Mouse (Mus musculus): ENCODE measurements around the gene Ctbs. TPM values are rescaled to one million over a fixed set of nuclear protein-coding genes. Genes with fewer than 3 reads are reported as not detected.

Ctbs gene
- 0.36 and 0.53 TPM in 2 replicates for polyA plus RNA-seq (2012)

GRCm38 (mm10) chr3:146449745-146450250 lies at the start of gene Ctbs:
TSS of gene Ctbs (plus strand) at chr3:146449795.
- TF ChIP-seq TAL1 (IDR thresholded peaks at IDR 0.05; ENCODE audit: low read length) (no peak), GATA1 (IDR thresholded peaks at IDR 0.05; ENCODE audit: low read length) (no peak)
- Histone ChIP-seq H3K27me3 (ENCODE audit: control insufficient read depth) (no peaks in the 10 kb centered on the region), H3K4me1 (ENCODE audit: control insufficient read depth) (peaks cover 39% of the 10 kb centered on the region), H3K4me3 (replicated peaks) (peak within 1 kb of the TSS; percentile 74), H3K9me3 (ENCODE audit: control insufficient read depth, low read length) (peaks cover 9% of the 10 kb centered on the region), H3K36me3 (ENCODE audit: control insufficient read depth) (peaks cover 21% of the 10 kb centered on the region)

DNA sequence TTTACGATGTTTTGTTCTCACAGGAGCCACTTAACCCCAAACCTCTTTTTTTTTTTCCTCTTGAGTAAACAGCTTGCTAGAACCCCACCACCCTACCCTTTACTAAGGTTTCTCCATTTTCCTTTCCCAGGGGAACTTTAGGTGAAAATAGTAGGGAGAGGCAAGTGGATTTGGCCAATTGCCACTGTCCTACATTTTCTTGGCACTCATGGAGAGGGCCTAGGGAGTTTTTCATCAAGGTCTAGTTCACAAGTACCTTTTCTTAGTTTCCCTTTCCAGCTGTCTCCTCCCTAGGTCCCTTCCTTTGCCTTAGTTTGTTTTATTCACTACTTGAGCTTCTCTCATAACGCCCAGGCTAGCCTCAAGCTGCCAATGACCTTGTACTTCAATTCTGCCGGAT lies 45.8 kb upstream of the Ctbs start:
- H3K9me3 ChIP-seq (ENCODE audit: control insufficient read depth, low read length) = peaks cover 5% of the 10 kb centered on the region; the same call in 1 of the 2 replicates
- H3K27me3 ChIP-seq (ENCODE audit: control insufficient read depth) = no peaks in the 10 kb centered on the region
- peak overlapping the region; percentile 94 for H3K4me3 ChIP-seq (replicated peaks)
- peaks cover 52% of the 10 kb centered on the region for H3K4me1 ChIP-seq (ENCODE audit: control insufficient read depth)
- H3K36me3 ChIP-seq (ENCODE audit: control insufficient read depth) = peaks cover 44% of the 10 kb centered on the region
- TF ChIP-seq GATA1 (IDR thresholded peaks at IDR 0.05; ENCODE audit: low read length) = no peak

DNA sequence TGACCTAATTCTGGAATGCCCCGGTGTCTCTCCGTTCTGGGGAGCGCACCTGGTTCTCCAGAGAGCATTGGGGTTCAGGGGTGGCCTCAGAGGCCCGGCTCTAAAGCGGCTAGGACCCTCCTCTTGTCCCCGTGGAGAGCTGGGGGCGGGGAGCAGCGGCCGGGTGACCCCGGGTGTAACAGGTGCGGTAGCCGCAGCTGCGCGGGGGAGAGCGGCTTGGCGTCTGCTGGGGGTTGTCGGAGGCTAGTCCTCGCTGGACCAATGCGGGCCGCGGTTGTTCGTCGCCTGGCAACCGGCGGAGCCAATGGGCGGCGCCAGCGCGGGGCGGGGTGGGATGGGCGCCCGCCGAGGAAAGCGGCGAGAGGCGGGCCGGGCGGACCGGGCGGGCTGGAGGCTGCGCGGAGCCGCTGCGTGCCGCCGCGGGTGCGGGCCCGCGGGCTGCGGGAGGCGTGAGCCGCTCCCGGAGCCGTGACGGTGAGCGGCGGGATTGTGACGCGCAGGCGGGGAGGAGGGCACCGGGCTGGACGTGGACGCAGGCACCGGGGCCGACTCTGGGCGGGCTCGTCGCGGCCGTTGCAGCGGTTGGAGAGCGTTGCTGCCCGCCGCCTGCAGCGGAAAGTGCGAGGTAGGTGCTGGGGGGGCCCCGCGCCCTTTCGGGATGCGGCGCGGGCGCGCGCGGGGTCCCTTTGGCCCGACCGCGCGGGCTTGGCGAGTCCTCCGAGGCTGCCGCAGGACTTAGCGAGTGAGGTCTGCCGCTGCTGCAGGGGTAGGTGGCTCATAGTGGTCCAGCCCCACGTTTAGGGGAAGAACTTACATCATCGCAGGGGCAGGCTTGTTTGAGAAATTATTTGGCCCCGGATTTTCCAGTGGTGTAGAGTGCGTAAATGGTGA lies 45.0 kb upstream of the Ctbs start, which contains the start of gene Ssx2ip:
TSS of gene Ssx2ip (plus strand) at position 332 of the 891 bp plus-strand sequence.
- H3K27me3 ChIP-seq (ENCODE audit: control insufficient read depth) = no peaks in the 10 kb centered on the region
- peaks cover 5% of the 10 kb centered on the region; the same call in 1 of the 2 replicates for H3K9me3 ChIP-seq (ENCODE audit: control insufficient read depth, low read length)
- TF ChIP-seq GATA1 (IDR thresholded peaks at IDR 0.05; ENCODE audit: low read length) (no peak), TAL1 (IDR thresholded peaks at IDR 0.05; ENCODE audit: low read length) (no peak)
- peaks cover 55% of the 10 kb centered on the region for H3K4me1 ChIP-seq (ENCODE audit: control insufficient read depth)
- peak within 1 kb of the TSS; percentile 94 for H3K4me3 ChIP-seq (replicated peaks)
- peaks cover 52% of the 10 kb centered on the region for H3K36me3 ChIP-seq (ENCODE audit: control insufficient read depth)

GRCm38 (mm10) chr3:146405213-146406006 lies 44.2 kb upstream of the Ctbs start:
- Histone ChIP-seq H3K4me1 (ENCODE audit: control insufficient read depth) (peaks cover 61% of the 10 kb centered on the region), H3K4me3 (replicated peaks) (peak overlapping the region; percentile 94), H3K36me3 (ENCODE audit: control insufficient read depth) (peaks cover 61% of the 10 kb centered on the region), H3K27me3 (ENCODE audit: control insufficient read depth) (no peaks in the 10 kb centered on the region), H3K9me3 (ENCODE audit: control insufficient read depth, low read length) (peaks cover 5% of the 10 kb centered on the region; the same call in 1 of the 2 replicates)
- TF ChIP-seq TAL1 (IDR thresholded peaks at IDR 0.05; ENCODE audit: low read length) (peak; percentile 80), GATA1 (IDR thresholded peaks at IDR 0.05; ENCODE audit: low read length) (peak; percentile 90)

- H3K4me1 ChIP-seq (ENCODE audit: control insufficient read depth) = peaks cover 67% of the 10 kb centered on the region
- peaks cover 66% of the 10 kb centered on the region for H3K36me3 ChIP-seq (ENCODE audit: control insufficient read depth)
- TF ChIP-seq TAL1 (IDR thresholded peaks at IDR 0.05; ENCODE audit: low read length) = no peak
- no peak for TF ChIP-seq GATA1 (IDR thresholded peaks at IDR 0.05; ENCODE audit: low read length)
- H3K4me3 ChIP-seq (replicated peaks) = peak overlapping the region; percentile 94
- peaks cover 5% of the 10 kb centered on the region; the same call in 1 of the 2 replicates for H3K9me3 ChIP-seq (ENCODE audit: control insufficient read depth, low read length)
- no peaks in the 10 kb centered on the region for H3K27me3 ChIP-seq (ENCODE audit: control insufficient read depth)
These were observed 43.6 kb upstream of the Ctbs start for GRCm38 (mm10) chr3:146406007-146406341.

DNA sequence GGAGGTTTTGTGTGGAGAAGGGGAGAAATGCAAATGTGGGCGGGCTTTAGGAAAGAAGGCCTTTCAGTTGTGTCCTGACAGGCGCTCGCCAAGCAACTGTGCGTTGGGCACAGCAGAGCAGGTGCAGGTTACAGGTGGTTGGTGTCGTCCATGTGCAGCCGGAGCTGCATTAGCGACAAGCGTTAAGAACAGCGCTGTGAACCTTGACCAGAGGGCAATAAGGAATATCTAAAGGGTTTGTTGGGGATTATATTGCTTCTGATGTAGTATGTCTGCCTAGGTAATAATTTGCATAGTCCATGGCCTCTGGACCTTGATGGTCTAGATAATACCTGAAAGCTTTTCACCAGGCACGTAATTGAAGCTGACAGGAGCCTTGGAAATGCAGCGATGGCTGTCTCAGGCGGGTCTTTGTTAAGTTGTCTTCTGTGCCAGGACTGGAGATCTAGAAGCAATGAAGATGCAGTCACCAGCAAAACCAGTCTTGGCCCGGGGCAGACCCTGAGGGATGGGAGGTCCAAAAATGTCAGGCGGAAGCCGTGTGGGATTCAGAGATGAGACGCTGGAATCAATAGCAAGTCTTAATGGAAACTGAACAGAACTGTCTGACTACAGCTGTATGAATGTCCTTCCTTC lies 42.4 kb upstream of the Ctbs start:
- H3K9me3 ChIP-seq (ENCODE audit: control insufficient read depth, low read length) = peaks cover 5% of the 10 kb centered on the region; the same call in 1 of the 2 replicates
- H3K4me1 ChIP-seq (ENCODE audit: control insufficient read depth) = peaks cover 78% of the 10 kb centered on the region
- H3K27me3 ChIP-seq (ENCODE audit: control insufficient read depth) = no peaks in the 10 kb centered on the region
- H3K4me3 ChIP-seq (replicated peaks) = peak overlapping the region; percentile 94
- H3K36me3 ChIP-seq (ENCODE audit: control insufficient read depth) = peaks cover 79% of the 10 kb centered on the region
- TF ChIP-seq GATA1 (IDR thresholded peaks at IDR 0.05; ENCODE audit: low read length) (no peak), TAL1 (IDR thresholded peaks at IDR 0.05; ENCODE audit: low read length) (no peak)

GRCm38 (mm10) chr3:146410114-146410513 lies 39.5 kb upstream of the Ctbs start:
- peaks cover 91% of the 10 kb centered on the region for H3K4me1 ChIP-seq (ENCODE audit: control insufficient read depth)
- peaks cover 99% of the 10 kb centered on the region for H3K36me3 ChIP-seq (ENCODE audit: control insufficient read depth)
- H3K9me3 ChIP-seq (ENCODE audit: control insufficient read depth, low read length) = 0 out of 2 replicates have a peak, but pooled peaks cover 3% of the 10 kb centered on the region
- peak overlapping the region; percentile 19 for H3K4me3 ChIP-seq (replicated peaks)
- TF ChIP-seq GATA1 (IDR thresholded peaks at IDR 0.05; ENCODE audit: low read length) (no peak), TAL1 (IDR thresholded peaks at IDR 0.05; ENCODE audit: low read length) (no peak)
- no peaks in the 10 kb centered on the region for H3K27me3 ChIP-seq (ENCODE audit: control insufficient read depth)

DNA sequence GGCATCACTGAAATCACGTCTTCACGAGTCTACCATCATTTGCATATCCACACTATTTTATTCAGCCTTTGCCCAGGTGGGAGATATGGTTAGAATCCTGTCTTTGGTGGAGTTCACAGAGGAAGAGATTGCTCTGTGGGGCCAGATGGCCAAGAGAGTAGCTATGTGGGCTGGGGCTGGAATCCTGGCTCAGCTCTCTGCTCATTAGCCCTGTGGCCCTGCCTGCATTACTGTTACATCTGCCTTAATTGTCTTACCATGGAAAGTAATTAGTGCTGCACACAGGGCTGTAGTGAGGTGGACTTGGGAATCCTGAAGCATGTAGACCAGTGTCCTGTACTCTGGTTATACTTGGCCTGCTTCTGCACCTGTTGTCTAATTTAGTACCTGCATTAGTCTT lies 37.6 kb upstream of the Ctbs start:
- H3K4me1 ChIP-seq (ENCODE audit: control insufficient read depth) = peaks cover 96% of the 10 kb centered on the region
- no peaks in the 10 kb centered on the region for H3K27me3 ChIP-seq (ENCODE audit: control insufficient read depth)
- H3K4me3 ChIP-seq (replicated peaks) = no peak overlapping the region
- peaks cover 6% of the 10 kb centered on the region for H3K9me3 ChIP-seq (ENCODE audit: control insufficient read depth, low read length)
- H3K36me3 ChIP-seq (ENCODE audit: control insufficient read depth) = peaks cover 100% of the 10 kb centered on the region
- TF ChIP-seq TAL1 (IDR thresholded peaks at IDR 0.05; ENCODE audit: low read length) = no peak
- no peak for TF ChIP-seq GATA1 (IDR thresholded peaks at IDR 0.05; ENCODE audit: low read length)
